Mouse (Mus musculus) gastrocnemius, postnatal 4 days (tissue): Measurements from ENCODE around the gene Klhl3. TPM values are rescaled to one million over a fixed set of nuclear protein-coding genes. Genes with fewer than 3 reads are reported as not detected.

Experiments
- DNase-seq, 2 experiments: peaks; one replicate each; pipeline ENCODE4 v3.0.0; 2021 to 2022; ENCODE audit warnings: low spot score in 2 of 2, mixed read lengths in 2 of 2
- total RNA-seq, 2 experiments: library from RNA; stranded (reverse); gene quantifications; 2 replicates each; pipeline ENCODE4 v1.2.3; 2021

Gene Klhl3
- total RNA-seq, 2 experiments from 2014 or later, result 2.9 to 3.7 TPM

DNA sequence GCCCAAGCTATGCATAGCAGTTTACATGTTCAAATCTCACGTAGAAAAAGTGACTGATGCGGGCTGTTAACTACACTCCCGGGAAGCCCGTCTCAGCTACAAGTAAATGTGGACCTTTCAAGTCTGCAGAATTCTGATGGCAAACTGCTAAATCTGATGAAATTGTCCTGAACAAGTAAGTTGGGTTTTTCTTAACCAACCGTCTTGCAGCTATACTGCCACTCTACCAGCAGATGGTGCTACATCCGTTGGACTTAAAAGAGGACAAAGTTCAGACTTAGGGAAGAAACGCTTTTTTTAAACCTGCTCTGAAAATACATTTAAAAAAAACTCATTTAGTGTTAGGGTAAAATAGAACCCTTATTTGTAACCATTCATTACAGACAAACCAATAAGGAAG is 12.7 kb upstream of the Klhl3 start:
- DNase-seq, result no peak

- DNase-seq, result no peak
Measured at GRCm38 (mm10) chr13:58124989-58125388, 11.6 kb upstream of the Klhl3 start.

DNA sequence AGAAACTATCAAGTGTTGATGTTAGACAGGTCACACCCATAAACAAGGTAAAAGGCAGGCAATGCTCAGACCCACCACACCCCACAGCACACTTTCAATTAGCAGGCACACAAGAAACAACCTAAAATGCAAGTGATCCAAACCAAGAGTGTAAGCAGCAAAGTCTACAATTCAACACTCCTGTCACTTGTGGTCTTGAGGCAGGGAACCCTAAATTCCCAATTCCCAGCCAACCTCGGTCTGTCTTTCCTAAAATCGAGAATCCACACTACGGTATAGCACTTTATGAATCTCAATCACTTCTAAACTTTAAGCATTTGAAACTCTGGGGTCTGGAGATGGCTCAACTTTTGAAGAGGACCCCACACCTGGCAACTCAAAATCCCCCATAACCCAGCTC is 10.9 kb upstream of the Klhl3 start:
- no peak for DNase-seq

- DNase-seq, result no peak
Measured at GRCm38 (mm10) chr13:58123381-58123780, 10.0 kb upstream of the Klhl3 start.

DNA sequence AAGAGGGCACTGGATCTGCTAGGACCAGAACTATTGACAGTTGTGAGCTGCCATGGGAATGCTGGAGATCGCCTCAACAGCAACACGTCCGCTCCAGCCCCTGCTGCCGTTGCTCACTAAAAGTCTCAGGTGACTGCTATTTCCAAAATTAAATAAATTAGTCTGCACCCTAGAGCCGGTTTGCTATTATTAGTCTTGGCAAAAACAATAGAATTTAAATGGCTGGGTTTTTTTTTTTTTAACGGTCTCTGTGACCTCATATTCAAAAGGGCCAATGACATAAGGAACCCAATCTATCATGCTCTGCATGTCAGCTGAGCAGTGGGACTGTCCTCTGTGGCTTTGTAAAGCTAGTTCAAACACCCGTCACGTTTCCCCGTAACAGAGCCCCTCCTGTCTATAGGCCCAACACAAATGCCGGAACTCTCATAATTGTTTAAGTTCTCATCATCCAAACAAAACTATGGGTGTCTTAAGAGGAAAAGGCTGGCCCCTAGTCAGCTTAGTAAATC is 9.4 kb upstream of the Klhl3 start:
- DNase-seq, result no peak

GRCm38 (mm10) chr13:58117318-58118017 is 4.1 kb upstream of the Klhl3 start:
- peak; percentile 74 for DNase-seq

DNA sequence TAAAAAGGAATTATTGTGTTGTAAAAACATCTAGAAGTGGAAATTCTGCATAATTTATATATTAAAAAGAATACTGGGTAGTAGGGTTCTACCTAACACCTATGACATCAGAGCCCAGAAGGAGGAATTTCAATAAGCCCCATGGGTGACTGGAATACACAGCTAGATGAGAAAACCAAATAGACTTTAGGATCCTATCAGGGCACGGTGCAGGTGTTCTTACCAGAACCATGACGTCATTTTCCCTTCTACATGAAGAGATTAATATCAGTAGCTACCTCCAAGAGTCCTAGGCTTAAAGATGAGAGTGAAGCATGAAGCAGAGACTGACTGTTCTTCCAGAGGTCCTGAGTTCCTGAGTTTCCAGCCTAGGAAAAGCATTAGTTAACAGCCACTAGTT is 3.4 kb upstream of the Klhl3 start:
- DNase-seq, result no peak

DNA sequence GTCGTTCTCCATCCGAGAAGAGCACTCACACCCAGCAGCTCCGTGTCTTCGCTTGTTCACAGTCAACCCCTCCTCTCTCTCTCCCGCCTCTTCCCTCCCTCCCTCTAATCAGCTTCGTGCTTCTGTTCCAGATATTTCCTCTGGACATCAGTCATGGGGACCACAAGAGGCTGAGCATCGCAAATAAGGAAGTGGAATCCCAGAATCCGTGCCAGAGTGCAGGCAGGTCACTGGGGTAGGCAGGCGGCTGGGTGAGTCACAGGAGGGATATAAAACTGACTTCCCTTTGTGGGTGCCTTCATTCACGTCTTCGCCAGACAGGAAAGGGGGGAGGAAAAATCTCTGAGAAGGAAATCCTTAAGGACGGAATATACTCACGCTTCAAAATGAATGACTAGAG is 1.8 kb upstream of the Klhl3 start:
- DNase-seq, result no peak

DNA sequence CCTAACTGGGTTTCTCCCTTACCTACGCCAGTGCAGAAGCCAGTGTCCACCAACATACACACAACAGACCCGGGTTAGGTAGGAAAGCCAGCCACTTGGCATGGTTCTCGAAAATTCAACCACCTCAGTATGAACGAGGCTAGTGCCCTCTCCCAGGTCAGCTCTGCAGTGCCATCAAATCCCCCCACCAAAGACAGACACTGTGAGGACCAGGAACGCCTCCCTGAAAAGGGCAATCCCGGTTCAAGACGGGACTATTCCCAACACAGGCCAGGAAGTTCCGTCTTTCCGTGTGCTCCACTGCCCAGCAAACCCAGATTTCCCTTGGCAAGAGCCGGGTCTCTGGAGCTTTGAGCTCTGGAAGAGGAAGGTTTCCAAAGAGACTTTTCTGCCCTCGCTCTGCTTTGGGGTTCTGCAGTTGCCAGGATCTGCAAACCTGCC is 771 bp downstream of the Klhl3 start:
- DNase-seq, result peak in 1 of 2 experiments; percentile 27

DNA sequence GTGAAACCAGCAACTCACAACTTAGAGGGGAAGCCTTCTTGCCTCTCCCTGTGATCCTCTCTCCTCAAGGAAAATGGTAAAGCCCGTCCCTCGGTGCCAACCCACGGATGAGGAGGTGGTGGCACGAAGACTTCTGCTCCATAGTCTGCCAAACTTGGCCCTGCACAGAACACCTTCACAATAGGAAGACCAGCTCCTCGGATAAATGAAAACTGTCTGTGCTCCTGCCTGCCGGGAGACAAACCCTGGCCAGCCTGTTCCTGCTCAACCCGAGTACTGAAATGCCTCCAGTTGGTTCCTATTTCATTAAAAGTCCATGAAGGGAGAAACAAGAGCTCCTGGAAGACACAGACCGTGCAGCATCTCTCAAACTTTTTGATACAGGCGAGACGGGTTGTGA is 1.2 kb downstream of the Klhl3 start:
- DNase-seq, result no peak

DNA sequence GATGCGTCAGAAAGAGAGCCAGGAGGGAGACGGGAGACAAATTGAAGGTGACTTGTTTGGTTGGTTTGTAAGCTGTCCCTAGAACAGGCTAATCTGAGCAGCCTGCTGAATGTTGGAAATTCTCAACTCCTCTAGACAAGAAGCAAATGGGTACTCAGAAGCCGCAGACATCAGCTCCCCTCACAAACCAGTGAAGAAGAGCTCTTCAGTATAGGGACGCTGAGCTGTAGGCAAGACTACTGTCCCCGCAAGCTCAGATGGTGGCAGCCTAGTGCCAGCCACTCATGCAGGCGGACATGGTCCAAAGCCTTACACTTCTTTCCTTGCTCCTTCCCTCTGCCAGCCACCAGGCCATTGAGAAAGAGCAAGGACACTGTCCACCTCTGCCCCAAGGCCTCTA is 2.1 kb downstream of the Klhl3 start:
- DNase-seq, result no peak

- DNase-seq, result no peak
Measured at GRCm38 (mm10) chr13:58090643-58091042, 22.7 kb downstream of the Klhl3 start.

DNA sequence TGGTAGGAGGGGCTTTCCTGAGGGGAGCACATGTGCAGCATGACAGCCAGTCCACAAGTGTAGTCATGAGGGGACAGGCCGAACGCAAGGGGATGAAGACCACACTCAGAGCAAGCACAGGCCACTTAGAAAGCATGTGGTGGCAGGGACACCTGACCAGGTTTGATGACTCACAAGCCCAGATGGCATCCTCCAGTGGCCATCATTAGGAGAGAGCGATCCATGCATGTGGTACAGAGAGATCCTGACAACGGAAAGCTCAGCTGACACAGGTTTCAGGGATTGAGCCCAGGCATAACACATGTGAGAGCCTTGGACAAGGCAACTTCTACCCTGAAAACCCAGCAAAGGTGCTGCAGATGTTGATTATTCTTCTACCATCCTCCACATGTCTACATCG is 29.0 kb downstream of the Klhl3 start:
- no peak for DNase-seq

GRCm38 (mm10) chr13:58083521-58083920 is 29.9 kb downstream of the Klhl3 start:
- no peak for DNase-seq

GRCm38 (mm10) chr13:58083048-58083447 is 30.3 kb downstream of the Klhl3 start:
- DNase-seq, result no peak

- DNase-seq, result no peak
Measured at GRCm38 (mm10) chr13:58078361-58078760, 35.0 kb downstream of the Klhl3 start.

DNA sequence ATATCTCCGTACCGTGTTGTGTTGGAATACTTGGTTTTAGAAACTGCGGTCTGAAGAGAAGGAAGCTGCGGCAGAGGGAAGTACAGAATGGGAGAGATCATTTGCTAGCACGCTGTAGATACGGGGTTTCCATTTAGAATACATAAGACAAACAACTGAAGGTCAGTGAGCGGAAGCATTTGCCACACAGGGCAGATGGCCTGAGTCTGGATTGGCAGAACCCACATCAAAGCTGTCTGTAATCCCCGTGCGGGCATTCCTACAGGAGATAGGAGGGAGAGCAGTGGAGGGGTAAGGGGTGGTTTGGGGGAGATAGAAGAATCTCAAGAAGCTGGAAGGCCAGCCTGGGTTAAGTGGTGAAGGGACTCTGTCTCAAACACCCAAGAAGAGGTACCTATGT is 38.5 kb downstream of the Klhl3 start:
- no peak for DNase-seq

DNA sequence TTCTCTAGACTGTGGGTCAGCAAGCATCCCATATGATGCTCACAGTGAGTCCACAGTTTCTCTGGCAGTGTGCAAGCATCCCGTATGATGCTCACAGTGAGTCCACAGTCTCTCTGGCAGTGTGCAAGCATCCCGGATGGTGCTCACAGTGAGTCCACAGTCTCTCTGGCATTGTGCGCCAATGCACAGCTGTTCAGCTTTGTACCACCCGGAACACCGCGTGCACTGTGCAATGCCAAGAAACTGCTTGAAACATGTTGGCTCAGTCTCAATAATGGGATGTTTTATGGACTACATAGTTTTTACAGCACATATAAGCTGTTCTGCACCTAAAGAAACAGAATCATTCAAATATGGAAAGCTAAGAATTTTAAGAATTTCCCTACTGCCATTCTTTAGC is 38.9 kb downstream of the Klhl3 start:
- no peak for DNase-seq

- no peak for DNase-seq
Measured at GRCm38 (mm10) chr13:58073254-58073882, 40.0 kb downstream of the Klhl3 start.

GRCm38 (mm10) chr13:58071209-58071608 is 42.2 kb downstream of the Klhl3 start:
- no peak for DNase-seq

GRCm38 (mm10) chr13:58070504-58070903 is 42.9 kb downstream of the Klhl3 start:
- no peak for DNase-seq

DNA sequence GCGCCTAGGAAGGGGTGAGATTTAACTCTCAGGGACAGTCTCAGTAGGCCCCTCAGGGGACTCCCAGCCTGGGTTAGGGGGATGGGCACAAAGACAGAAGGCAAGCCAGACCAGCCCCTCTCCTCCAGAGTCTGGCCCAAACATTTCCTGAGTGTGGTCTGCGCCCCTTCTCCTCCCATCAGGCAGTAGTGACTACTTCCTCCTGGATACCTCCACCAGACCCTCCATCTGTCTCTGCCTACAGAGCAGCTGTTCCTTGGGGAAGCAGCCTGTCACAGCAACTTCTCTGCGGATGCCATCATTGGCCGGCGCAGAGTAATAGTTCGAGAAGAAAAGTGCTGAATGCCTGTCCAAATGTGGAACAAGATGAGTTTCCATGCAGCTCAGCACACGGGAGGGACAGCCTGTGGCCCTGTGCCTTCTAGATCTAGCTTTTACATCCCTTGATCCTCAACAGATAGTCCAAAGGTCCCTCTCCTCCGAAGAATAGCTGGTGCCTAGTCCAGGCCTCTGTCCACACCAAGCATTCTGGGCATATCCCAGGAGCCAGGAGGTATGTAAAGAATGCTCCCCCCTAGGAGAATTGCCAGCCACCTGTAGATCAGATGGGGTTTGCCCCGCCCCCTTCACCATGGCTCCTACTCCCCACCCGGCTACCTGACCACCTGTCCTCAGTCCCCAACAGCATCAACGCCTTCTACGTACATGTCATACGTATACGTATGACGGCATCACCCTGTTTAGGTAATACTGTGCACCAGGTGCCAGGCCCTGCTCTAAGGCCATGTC is 44.8 kb downstream of the Klhl3 start:
- no peak for DNase-seq
